Mouse (Mus musculus) frontal cortex, adult 2 months (tissue): ENCODE measurements at regions not wholly inside any gene's neighbourhood (a gene's known extent, or its start where the extent isn't known, plus 50 kb on each side); places are given as distances from the start of the nearest gene placed in this dataset.

Experiments used
- DNase-seq, 2 experiments: peaks; one replicate each; pipeline ENCODE4 v3.0.0; 2022; ENCODE audit warnings: low spot score in 1 of 2; ENCODE audit errors: extremely low spot score in 1 of 2

- DNase-seq = no peak
Observed at GRCm38 (mm10) chr7:130016015-130016874, 424.6 kb downstream of the Wdr11 start.

GRCm38 (mm10) chr7:130018891-130019290, 427.2 kb downstream of the Wdr11 start:
- DNase-seq = no peak

- DNase-seq = peak in 1 of 2 experiments; percentile 57
Observed at GRCm38 (mm10) chr7:130028945-130029344, 437.3 kb downstream of the Wdr11 start.

GRCm38 (mm10) chr7:130030711-130031110, 439.0 kb downstream of the Wdr11 start:
- DNase-seq = no peak

GRCm38 (mm10) chr7:130036235-130036634, 444.6 kb downstream of the Wdr11 start:
- no peak for DNase-seq

GRCm38 (mm10) chr7:130036845-130037572, 445.3 kb downstream of the Wdr11 start:
- DNase-seq = no peak

GRCm38 (mm10) chr7:130037573-130037925, 445.9 kb downstream of the Wdr11 start:
- no peak for DNase-seq

GRCm38 (mm10) chr7:130040596-130040995, 448.9 kb downstream of the Wdr11 start:
- DNase-seq = no peak

GRCm38 (mm10) chr7:130041402-130041965, 449.8 kb downstream of the Wdr11 start:
- DNase-seq = no peak

GRCm38 (mm10) chr7:130042296-130042910, 450.7 kb downstream of the Wdr11 start:
- no peak for DNase-seq

GRCm38 (mm10) chr7:130043397-130044234, 452.0 kb downstream of the Wdr11 start:
- no peak for DNase-seq

- no peak for DNase-seq
Observed at GRCm38 (mm10) chr7:130044235-130044553, 452.5 kb downstream of the Wdr11 start.

- no peak for DNase-seq
Observed at GRCm38 (mm10) chr7:130044581-130044980, 452.9 kb downstream of the Wdr11 start.

GRCm38 (mm10) chr7:130046086-130046485, 454.4 kb downstream of the Wdr11 start:
- DNase-seq = no peak

GRCm38 (mm10) chr7:130047293-130048034, 455.8 kb downstream of the Wdr11 start:
- no peak for DNase-seq

- DNase-seq = no peak
Observed at GRCm38 (mm10) chr7:130048106-130048772, 456.6 kb downstream of the Wdr11 start.

GRCm38 (mm10) chr7:130049461-130049860, 457.8 kb downstream of the Wdr11 start:
- DNase-seq = no peak

GRCm38 (mm10) chr7:130050120-130050519, 458.5 kb downstream of the Wdr11 start:
- DNase-seq = no peak

- DNase-seq = no peak
Observed at GRCm38 (mm10) chr7:130052376-130052775, 460.7 kb downstream of the Wdr11 start.
